Mouse (Mus musculus) liver, adult 2 months (tissue): Measurements from ENCODE around the gene Usf1.

Experiments used
- CTCF ChIP-seq: fragments of 200-500 bp; IDR thresholded peaks from 2 replicates; pipeline ENCODE4 v1.5.1; 2011; ENCODE audit warnings: low read depth, low read length, control low read depth
- POLR2A ChIP-seq: fragments of 200-500 bp; IDR thresholded peaks from 2 replicates; pipeline ENCODE4 v1.6.1; 2011; ENCODE audit warnings: low read length, control low read depth; ENCODE audit not compliant: insufficient read depth; ENCODE audit errors: extremely low read depth

- TF ChIP-seq POLR2A = no peak
- TF ChIP-seq CTCF = no peak
Observed at GRCm38 (mm10) chr1:171439072-171439471, 28.0 kb downstream of the Usf1 start.
